Mouse (Mus musculus) cerebellum, adult 9-11 months (tissue): ENCODE measurements around the gene Lao1.
A peak's percentile ranks its signal among the peaks of the same experiment; 100 is the strongest.
"Not testable (repeated sequence)": the region's sequence is repeated elsewhere in the genome, so short reads cannot be mapped to it uniquely, and the experiment has no call there.

Source experiments
- DNase-seq: peaks from one replicate; pipeline ENCODE4 v3.0.0; 2022

Gene Lao1

GRCm38 (mm10) chr4:118961141-118961628 lies at the start of gene Lao1:
Gene Lao1 (plus strand): TSS chr4:118961578.
- DNase-seq = peak; percentile 38

DNA sequence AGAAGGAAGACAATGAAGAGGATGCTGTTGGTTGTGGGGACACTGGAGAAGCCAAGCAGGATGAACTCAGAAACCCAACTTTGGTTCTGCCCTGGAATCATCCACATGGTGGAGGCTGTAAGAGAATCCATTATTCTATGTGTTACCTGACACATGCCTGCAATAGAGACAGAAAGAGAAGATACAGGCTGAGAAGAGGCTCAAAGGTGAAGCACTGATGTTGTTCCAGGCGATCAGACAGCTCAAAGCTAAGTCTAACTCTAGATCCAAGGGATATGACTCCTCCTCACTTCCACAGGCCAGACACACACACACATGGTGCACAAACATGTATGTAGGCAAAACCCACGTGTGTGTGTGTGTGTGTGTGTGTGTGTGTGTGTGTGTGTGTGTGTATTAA lies 44.0 kb upstream of the Lao1 start, which contains the start of gene Olfr1329:
Gene Olfr1329, minus strand, starts transcription at position 101 of the 400 bp plus-strand sequence.
- not testable (repeated sequence) for DNase-seq

GRCm38 (mm10) chr4:118931326-118931725 lies 30.1 kb upstream of the Lao1 start:
- not testable (repeated sequence) for DNase-seq

GRCm38 (mm10) chr4:118938512-118938911 lies 22.9 kb upstream of the Lao1 start, which contains the start of gene Olfr1328:
Gene Olfr1328 (minus strand): TSS chr4:118938612.
- DNase-seq = no peak

DNA sequence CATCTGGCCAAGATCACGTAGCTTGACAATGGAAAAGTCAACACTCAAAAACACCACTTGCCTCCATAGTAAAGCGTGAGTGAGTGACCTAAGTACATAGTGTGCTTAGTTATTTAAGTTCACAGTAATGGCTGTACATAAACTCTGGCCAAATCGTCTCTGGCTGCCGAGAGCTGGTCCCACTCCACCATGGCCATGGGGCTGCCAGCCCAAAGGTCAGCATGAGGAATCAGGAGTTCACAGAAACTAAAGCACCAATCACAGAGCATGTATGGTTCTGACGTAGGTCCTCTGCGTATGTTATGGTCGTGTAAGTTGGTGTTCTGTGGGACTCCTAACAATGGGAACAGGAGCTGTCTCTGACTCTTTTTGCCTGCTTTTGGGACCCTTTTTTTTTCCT lies 2.6 kb upstream of the Lao1 start:
- no peak for DNase-seq

DNA sequence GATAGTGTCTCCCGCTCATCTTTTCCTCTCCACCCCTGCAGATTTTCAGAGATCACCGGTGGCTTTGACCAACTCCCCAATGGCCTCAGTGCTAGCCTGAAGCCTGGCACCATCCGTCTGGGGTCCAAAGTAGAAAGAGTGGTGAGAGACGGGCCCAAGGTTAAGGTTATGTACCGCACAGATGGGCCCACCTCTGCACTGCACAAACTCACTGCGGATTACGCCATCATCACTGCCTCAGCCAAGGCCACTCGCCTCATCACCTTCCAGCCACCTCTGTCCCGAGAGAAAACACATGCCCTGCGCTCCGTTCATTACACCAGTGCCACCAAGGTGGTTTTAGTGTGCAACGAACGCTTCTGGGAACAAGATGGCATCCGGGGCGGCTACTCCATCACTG lies 6.3 kb downstream of the Lao1 start:
- DNase-seq = no peak

DNA sequence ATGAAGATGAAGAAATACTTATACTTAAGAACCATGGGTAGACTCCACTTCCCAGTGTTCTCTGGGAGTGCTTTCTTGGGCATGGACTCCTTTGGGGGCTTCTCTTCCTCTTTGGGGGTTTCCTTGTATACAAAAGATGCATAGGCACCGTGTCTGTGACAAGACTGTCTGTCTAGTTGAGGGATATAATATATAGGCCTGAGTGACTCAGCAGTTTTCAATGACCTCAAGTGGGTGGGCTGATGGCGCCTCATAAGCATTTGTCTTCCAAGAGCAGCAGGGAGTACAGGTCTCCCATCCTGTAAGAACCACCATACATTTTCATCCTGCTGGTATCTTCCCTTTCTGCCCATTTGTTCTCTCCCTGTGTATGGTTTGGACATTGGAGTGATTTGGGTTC lies 11.9 kb downstream of the Lao1 start:
- DNase-seq = no peak

GRCm38 (mm10) chr4:118985291-118985690 lies 23.9 kb downstream of the Lao1 start:
- DNase-seq = no peak

DNA sequence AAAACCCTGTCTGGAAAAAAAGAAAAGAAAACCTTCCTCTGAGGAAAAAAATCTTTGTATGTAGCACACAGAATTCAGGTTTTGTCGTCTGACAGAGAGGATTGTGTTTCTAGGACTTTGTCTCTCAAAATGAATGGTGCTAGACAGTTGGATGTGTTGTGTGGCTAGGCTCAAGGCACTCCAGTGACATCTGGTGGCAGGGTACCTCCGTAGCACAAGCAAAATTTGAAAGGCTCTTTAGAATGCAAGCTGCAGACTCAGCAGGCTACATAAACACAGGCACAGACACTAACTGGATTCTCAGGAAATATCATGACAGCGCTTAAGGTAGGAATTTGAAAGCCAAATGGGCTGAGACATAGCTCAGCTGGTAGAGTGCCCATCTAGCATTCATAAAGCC lies 27.2 kb downstream of the Lao1 start:
- DNase-seq = no peak

- no peak for DNase-seq
Measured at GRCm38 (mm10) chr4:118989331-118989730, 28.0 kb downstream of the Lao1 start.

DNA sequence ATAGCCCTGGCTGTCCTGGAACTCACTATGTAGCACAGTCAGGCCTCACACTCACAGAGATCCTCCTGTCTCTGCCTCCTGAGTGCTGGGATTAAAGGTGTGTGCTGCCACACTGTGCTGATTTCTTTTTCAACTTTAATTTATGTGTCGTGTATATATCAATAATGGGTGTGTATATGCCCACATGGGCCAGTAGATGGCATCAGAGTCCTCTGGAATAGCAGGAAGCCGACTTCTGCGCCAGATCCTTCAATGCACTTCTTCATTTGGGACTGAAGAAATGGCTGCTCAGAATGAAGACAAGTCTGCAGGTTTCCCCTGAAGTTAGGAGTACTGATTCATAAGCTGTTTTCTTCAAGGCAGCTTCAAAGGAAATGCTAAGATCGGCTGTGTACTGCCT lies 30.4 kb downstream of the Lao1 start:
- no peak for DNase-seq

DNA sequence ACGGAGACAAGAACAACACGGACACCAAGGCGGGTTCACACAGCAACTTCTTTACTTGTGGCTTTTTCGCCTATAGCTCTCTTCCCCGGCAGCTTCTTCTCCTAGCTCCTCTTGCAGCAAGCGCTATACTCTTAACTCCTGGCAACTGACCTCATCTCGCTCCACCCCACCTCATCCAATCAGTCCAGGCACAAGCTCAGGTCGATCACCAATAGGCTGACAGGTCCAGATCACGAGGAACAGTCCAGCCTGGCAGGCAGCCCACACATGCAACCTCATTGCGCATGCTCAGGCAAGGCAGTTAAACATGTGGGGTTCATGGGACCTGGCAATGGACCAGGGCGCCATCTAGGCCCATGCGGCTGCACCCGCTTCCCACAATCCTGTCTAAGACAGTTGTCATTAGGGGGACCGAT lies 35.8 kb downstream of the Lao1 start:
- no peak for DNase-seq

GRCm38 (mm10) chr4:118999691-119000486 lies 38.5 kb downstream of the Lao1 start:
- DNase-seq = no peak

GRCm38 (mm10) chr4:119001696-119002095 lies 40.3 kb downstream of the Lao1 start:
- no peak for DNase-seq

DNA sequence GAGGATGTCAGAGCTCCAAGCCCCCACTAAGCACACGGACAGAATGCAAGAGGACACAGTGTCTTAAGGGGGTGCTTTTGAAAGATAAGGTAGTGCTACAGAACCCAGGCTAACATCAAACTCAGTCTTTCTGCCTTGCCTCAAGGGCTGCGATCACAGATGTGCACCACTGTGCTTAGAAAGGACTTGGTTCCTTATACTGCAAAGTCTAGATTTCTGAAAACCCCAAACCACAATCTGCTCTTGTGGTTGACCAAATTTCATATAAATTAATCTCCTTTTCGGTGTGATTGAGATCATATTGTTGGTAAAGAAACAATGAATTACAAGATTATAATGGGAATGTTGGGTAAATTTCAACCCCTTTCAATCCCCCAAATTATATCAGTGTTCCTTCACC lies 41.1 kb downstream of the Lao1 start:
- no peak for DNase-seq

GRCm38 (mm10) chr4:119004178-119004577 lies 42.8 kb downstream of the Lao1 start:
- no peak for DNase-seq

GRCm38 (mm10) chr4:119004613-119005339 lies 43.4 kb downstream of the Lao1 start:
- peak; percentile 64 for DNase-seq

DNA sequence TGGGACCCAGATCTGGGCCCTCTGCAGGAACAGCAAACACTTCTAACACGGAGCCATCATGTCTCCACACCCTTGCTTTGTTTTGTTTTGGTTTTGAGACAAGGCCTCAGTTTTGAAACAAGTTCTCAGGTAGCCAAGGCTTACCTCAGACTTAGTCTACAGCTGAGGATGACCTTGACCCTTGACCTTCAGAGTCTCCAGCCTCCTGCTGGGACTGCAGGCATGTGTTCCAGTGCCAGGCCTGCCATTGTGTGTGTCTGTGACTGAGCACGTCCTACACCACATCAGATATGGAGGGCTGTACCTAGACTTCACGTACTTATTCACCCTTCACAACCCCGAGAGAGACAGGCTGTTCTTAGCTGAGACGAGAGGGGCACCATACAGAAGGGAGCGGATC lies 46.2 kb downstream of the Lao1 start:
- DNase-seq = no peak

GRCm38 (mm10) chr4:119008476-119008875 lies 47.1 kb downstream of the Lao1 start:
- DNase-seq = peak; percentile 67

DNA sequence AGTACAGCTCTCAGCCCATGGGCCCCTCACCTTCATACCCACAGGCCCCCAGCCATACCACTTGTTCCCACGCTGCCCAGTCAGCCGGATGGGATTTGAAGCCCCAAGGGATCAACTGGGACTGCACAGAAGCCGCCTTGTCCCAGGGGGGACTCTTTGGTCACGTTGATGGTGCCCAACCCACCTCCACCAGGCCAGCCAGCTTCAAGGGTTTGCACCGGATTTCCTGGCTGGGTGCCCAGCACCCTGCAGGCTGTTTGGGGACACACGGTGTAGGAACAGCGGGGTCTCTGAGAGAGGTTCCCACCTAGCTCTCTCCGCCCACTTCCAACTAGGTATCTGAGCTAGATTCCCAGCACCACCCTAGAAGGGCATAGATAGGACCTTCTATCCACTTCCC lies 48.4 kb downstream of the Lao1 start:
- no peak for DNase-seq

DNA sequence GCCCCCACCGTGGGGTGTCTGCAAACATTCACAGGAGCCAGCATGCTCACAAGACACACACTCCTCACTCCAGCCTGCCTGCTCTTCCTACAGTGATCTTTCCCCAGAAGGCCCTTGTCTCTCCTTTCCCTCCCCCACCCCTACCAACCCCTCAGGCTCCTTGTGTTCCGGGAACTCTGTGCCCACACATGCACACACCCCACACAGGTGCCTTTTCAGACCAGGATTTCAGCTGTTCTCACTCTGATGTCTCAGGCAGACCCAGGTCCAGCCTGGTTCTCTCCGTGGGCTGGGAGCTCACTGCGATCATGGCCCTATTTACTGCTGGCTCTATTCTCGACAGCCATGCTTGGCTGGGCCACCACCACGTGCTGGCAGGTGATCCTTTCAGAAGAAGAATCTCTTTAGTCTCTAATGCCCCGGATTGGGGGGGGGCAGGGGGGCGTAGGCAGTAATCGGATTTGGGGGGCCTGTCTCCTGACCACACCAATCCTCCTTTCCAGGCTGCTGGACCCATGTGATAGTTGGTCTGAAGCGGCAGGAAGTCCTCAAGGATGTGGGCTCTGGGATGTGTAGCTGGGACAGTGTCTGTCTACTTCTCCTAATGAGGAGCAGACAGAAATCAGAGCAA lies 49.8 kb downstream of the Lao1 start:
- no peak for DNase-seq

DNA sequence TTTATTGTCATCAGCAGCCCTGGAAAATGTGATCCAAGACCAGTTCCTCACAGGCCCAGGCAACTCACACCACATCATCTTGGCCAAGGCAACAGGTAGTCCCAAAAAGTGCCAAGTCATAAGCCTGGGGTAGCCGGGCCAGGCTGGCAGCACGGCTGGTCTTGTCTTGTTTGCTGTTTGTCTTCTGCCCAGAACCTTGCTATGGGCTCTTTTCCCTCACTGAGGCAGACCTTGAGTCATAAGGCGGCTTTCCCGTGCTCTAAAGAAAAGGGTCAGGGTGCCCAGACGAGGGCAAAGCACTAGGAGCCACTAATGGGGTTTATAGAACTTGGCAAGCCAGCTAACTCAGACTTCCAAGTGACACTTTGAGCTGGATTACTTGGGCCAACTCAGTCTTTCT lies 51.7 kb downstream of the Lao1 start:
- no peak for DNase-seq

GRCm38 (mm10) chr4:119014997-119015396 lies 53.6 kb downstream of the Lao1 start:
- DNase-seq = no peak

GRCm38 (mm10) chr4:119015557-119015956 lies 54.2 kb downstream of the Lao1 start:
- no peak for DNase-seq
